Mouse (Mus musculus) intestine, postnatal 0 days (tissue): ENCODE measurements around the gene Tprn. TPM values are rescaled to one million over a fixed set of nuclear protein-coding genes. Genes with fewer than 3 reads are reported as not detected.

Experiments
- ATAC-seq: fragments of 200-750 bp; cut with Nextera tagmentation; 2 replicates; pipeline ENCODE4 v1.8.0; 2017; ENCODE audit warnings: mild to moderate bottlenecking, moderate TSS enrichment, moderate library complexity
- H3K27ac ChIP-seq: fragments of 300-500 bp; sonication (generic); 2 replicates; pipeline ENCODE4 v1.5.1; 2014; ENCODE audit warnings: mild to moderate bottlenecking, low read depth, low read length, moderate library complexity
- H3K27me3 ChIP-seq: fragments of 300-500 bp; sonication (generic); replicated peaks from 2 replicates; pipeline ENCODE4 v1.6.1; 2014; ENCODE audit warnings: low read length, mixed read lengths; ENCODE audit not compliant: control insufficient read depth, insufficient read depth
- H3K36me3 ChIP-seq: fragments of 300-500 bp; sonication (generic); 2 replicates; pipeline ENCODE4 v1.6.1; 2014; ENCODE audit warnings: mild to moderate bottlenecking, moderate library complexity; ENCODE audit not compliant: control insufficient read depth, insufficient read depth
- H3K4me1 ChIP-seq: fragments of 300-500 bp; sonication (generic); replicated peaks from 2 replicates; pipeline ENCODE4 v1.6.1; 2014; ENCODE audit warnings: antibody characterized with exemption, low read length, mixed read lengths; ENCODE audit not compliant: control insufficient read depth, insufficient read depth
- H3K4me2 ChIP-seq: fragments of 300-500 bp; sonication (generic); replicated peaks from 2 replicates; pipeline ENCODE4 v1.6.1; 2014; ENCODE audit warnings: low read depth, mild to moderate bottlenecking, moderate library complexity
- H3K4me3 ChIP-seq: fragments of 300-500 bp; sonication (generic); 2 replicates; pipeline ENCODE4 v1.5.1; 2014; ENCODE audit warnings: low read depth, low read length
- H3K9ac ChIP-seq: fragments of 300-500 bp; sonication (generic); 2 replicates; pipeline ENCODE4 v1.6.1; 2014; ENCODE audit warnings: mild to moderate bottlenecking, low read depth, low read length
- H3K9me3 ChIP-seq: fragments of 300-500 bp; sonication (generic); 2 replicates; pipeline ENCODE4 v1.6.1; 2016; ENCODE audit warnings: mixed run types; ENCODE audit not compliant: control insufficient read depth
- CTCF ChIP-seq: sonication (generic); IDR thresholded peaks from 2 replicates; pipeline ENCODE4 v1.5.1; 2016; ENCODE audit warnings: low read depth, mild to moderate bottlenecking, control low read depth, antibody characterized with exemption, moderate library complexity
- WGBS: fragments of 180-500 bp; shearing (Covaris S2); extraction: QIAGEN DNeasy Blood & Tissue Kit; methylation state at CpG from one replicate; pipeline ENCODE4 v1.1.7; 2014; 5-methylcytosine and 5-hydroxymethylcytosine counted together
- polyA plus RNA-seq: library from polyadenylated mRNA; unstranded; fragments of >200 nt; fragmentation: Nextera tagmentation; extraction: Ambion mirVana; gene quantifications from 2 replicates; pipeline ENCODE4 v1.2.1, GENCODE M21; 2015

Tprn gene
- polyA plus RNA-seq, 1 experiment from 2014 or later = 62.0 TPM

GRCm38 (mm10) chr2:25227406-25227805, 35.0 kb upstream of the Tprn start:
- Histone ChIP-seq H3K36me3 (no peaks in the 10 kb centered on the region), H3K4me2 (no peak overlapping the region), H3K27ac (no peak overlapping the region), H3K27me3 (no peaks in the 10 kb centered on the region), H3K4me3 (no peak overlapping the region), H3K9me3 (no peaks in the 10 kb centered on the region), H3K4me1 (peaks cover 9% of the 10 kb centered on the region; the same call in 1 of the 2 replicates), H3K9ac (no peak overlapping the region)
- no peak for ATAC-seq
- 94% methylated on average over 4 of the region's 4 CpGs for WGBS
- TF ChIP-seq CTCF = no peak

- H3K4me2 ChIP-seq = peak overlapping the region; percentile 41
- H3K4me3 ChIP-seq = peak overlapping the region; percentile 9; the same call in 1 of the 2 replicates
- peak; percentile 77 for TF ChIP-seq CTCF
- peak; percentile 67 for ATAC-seq
- H3K27ac ChIP-seq = peak overlapping the region; percentile 78
- no peaks in the 10 kb centered on the region for H3K27me3 ChIP-seq
- no peaks in the 10 kb centered on the region for H3K36me3 ChIP-seq
- H3K9ac ChIP-seq = peak overlapping the region; percentile 31; the same call in 1 of the 2 replicates
- H3K9me3 ChIP-seq = no peaks in the 10 kb centered on the region
- under 1% methylated on average over 7 of the region's 7 CpGs for WGBS
- H3K4me1 ChIP-seq = peaks cover 11% of the 10 kb centered on the region
These were observed 34.0 kb upstream of the Tprn start for GRCm38 (mm10) chr2:25228431-25228889.

GRCm38 (mm10) chr2:25228995-25229530, 33.4 kb upstream of the Tprn start:
- peak overlapping the region; percentile 78 for H3K27ac ChIP-seq
- 71% methylated on average over 6 of the region's 6 CpGs for WGBS
- H3K9ac ChIP-seq = peak overlapping the region; percentile 31; the same call in 1 of the 2 replicates

GRCm38 (mm10) chr2:25229582-25229981, 32.8 kb upstream of the Tprn start:
- Histone ChIP-seq H3K4me3 (no peak overlapping the region), H3K4me2 (no peak overlapping the region), H3K9ac (no peak overlapping the region), H3K9me3 (no peaks in the 10 kb centered on the region), H3K36me3 (no peaks in the 10 kb centered on the region), H3K27ac (no peak overlapping the region), H3K4me1 (peaks cover 13% of the 10 kb centered on the region), H3K27me3 (no peaks in the 10 kb centered on the region)
- no peak for TF ChIP-seq CTCF
- no peak for ATAC-seq
- WGBS = 89% methylated on average over 5 of the region's 5 CpGs

More at GRCm38 (mm10) chr2:25228995-25229530, 33.4 kb upstream of the Tprn start:
- H3K9me3 ChIP-seq = no peaks in the 10 kb centered on the region
- no peaks in the 10 kb centered on the region for H3K27me3 ChIP-seq
- peak overlapping the region; percentile 41 for H3K4me2 ChIP-seq
- H3K4me1 ChIP-seq = peaks cover 13% of the 10 kb centered on the region
- ATAC-seq = no peak
- H3K36me3 ChIP-seq = no peaks in the 10 kb centered on the region
- TF ChIP-seq CTCF = no peak
- H3K4me3 ChIP-seq = no peak overlapping the region

- Histone ChIP-seq H3K9ac (no peak overlapping the region), H3K4me1 (peaks cover 18% of the 10 kb centered on the region), H3K27ac (no peak overlapping the region), H3K4me3 (no peak overlapping the region), H3K27me3 (no peaks in the 10 kb centered on the region), H3K9me3 (no peaks in the 10 kb centered on the region), H3K4me2 (no peak overlapping the region), H3K36me3 (no peaks in the 10 kb centered on the region)
- ATAC-seq = no peak
- TF ChIP-seq CTCF = no peak
- 94% methylated on average over 7 of the region's 7 CpGs for WGBS
These were observed 31.8 kb upstream of the Tprn start for GRCm38 (mm10) chr2:25230581-25230980.

GRCm38 (mm10) chr2:25231038-25231437, 31.4 kb upstream of the Tprn start:
- TF ChIP-seq CTCF = no peak
- Histone ChIP-seq H3K4me3 (no peak overlapping the region), H3K4me1 (peaks cover 15% of the 10 kb centered on the region), H3K9me3 (no peaks in the 10 kb centered on the region), H3K27ac (no peak overlapping the region), H3K9ac (no peak overlapping the region), H3K27me3 (no peaks in the 10 kb centered on the region), H3K36me3 (no peaks in the 10 kb centered on the region), H3K4me2 (no peak overlapping the region)
- 64% methylated on average over 12 of the region's 12 CpGs for WGBS
- no peak for ATAC-seq

- no peak for ATAC-seq
- Histone ChIP-seq H3K4me2 (peak overlapping the region; percentile 51), H3K4me3 (no peak overlapping the region), H3K27me3 (no peaks in the 10 kb centered on the region), H3K36me3 (no peaks in the 10 kb centered on the region), H3K9ac (no peak overlapping the region), H3K27ac (peak overlapping the region; percentile 90), H3K4me1 (peaks cover 15% of the 10 kb centered on the region), H3K9me3 (no peaks in the 10 kb centered on the region)
- no peak for TF ChIP-seq CTCF
- 56% methylated on average over 4 of the region's 4 CpGs for WGBS
These were observed 29.0 kb upstream of the Tprn start for GRCm38 (mm10) chr2:25233421-25233820.
